Mouse (Mus musculus) cerebellum, postnatal 36 days (tissue): ENCODE results near the gene Bin2.
"Not testable (repeated sequence)": the region's sequence is repeated elsewhere in the genome, so short reads cannot be mapped to it uniquely, and the experiment has no call there.

ENCODE experiments used
- DNase-seq, 2 experiments: peaks; one replicate each; pipeline ENCODE4 v3.0.0; 2021 to 2022; ENCODE audit warnings: mixed read lengths in 2 of 2

Gene Bin2

DNA sequence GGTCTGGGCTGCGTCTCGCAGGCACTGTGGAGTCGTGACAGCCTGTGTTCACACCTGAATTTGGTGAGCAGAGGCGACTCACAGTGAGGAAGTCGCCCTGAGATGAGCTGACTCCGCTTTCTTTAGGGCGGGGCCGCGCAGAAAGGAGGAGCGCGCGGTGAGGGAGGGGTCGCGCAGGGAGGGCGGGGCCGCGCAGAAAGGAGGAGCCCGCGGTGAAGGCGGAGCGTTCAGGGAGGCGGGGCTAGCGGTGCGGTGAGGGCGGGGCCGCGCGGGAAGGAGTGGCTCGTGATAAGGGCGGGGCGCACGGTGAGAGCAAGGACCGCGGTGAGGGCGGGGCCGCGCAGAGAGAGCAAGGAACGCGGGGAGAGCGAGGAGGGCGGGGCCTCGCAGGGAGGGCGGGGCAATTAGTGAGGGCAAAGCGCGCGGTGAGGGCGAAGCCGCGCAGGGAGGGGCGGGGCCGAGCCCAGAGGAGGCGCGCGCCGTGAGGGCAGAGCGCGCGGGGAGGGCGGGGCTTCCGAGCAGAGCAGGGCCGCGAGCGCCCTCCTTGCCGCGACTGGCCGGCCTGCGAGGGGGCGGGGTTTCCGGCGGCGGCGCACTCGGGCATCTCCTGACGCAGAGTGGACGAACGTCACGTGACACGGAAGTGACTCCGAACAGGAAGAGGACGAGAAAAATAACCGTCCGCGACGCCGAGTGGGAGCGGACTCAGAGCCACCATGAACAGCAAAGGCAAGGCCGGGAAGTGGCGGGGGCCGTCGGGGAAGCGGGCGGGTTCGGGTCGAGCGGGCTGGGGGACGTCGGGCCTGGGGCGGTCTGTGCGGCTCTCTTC lies 54.1 kb downstream of the Bin2 start, which contains the start of gene Dazap2:
Dazap2 (plus strand) TSS at position 354 of the 829 bp plus-strand sequence.
- DNase-seq = peak; percentile 97 to 98

DNA sequence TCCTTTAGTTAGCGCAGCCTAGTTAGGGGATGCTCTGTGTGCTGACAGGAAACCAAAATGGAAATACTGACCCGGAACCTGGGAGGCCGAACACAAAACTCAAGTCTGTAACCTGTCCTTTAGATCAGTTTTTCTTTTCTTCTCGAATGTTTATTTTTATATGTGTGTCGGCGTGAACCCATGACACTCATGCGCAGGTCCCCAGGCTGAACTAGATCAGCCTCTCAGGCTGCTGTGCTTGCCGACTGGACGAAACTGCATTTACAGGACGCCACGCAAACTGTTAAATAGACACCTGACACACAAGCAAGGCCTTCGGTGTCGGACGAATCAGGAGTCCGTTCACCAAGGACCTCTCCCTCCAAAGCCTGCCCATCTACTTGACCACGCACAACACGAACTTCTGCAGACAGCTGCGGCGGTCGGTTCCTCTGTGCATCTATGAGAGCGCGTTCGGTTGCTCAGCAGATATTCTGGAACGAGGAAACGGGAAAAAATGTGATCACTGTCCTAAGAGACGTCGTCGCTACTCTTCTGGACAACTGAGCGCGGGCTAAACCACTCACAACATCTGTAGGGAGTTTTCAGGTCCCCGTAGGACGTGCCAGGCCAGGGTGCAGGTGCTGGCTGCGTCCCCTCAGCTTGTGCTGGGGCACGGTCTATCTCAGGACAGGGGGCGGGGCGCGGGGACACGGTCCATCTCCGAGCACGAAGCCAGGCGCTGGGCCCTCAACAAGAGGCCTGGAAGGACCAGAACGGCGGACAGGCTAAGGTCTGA lies 54.9 kb downstream of the Bin2 start:
- DNase-seq = no peak

DNA sequence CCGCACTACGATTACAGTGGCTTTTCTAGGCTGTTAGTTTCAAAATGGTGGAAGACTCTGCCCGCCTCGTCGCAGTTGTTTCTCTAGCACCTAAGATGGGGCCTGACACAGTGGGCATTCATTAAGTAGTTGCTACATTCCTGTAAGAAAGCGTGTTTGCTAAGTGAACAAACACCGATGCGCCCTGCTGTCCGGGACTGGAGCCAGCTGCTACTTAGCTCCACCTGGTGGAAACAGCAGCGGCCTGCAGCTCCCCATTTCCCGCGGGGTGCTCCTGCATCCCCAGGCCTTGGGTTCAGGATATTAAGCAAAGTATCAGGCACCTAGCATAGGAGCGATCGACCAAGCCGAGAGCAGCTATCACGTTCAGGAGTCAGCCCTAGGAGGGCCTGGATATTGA lies 55.8 kb downstream of the Bin2 start:
- peak; percentile 83 to 87 for DNase-seq

DNA sequence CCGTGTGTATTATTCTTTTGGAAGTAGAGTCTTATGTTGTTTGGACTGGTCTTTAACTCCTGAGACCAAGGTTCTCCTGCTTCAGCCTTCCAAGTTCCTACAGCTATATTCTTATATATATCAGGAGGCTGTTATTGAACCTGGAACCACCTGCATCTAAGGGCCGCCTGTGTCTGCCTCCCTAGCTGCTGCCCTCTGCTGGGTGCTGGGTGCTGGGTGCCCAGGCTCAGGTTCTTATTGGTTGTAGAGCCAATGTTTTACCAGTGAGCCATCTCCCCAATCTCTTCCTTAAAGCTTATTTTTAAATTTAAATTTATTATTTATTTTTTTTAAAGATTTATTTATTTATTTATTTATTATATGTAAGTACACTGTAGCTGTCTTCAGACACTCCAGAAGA lies 56.9 kb downstream of the Bin2 start:
- no peak for DNase-seq

DNA sequence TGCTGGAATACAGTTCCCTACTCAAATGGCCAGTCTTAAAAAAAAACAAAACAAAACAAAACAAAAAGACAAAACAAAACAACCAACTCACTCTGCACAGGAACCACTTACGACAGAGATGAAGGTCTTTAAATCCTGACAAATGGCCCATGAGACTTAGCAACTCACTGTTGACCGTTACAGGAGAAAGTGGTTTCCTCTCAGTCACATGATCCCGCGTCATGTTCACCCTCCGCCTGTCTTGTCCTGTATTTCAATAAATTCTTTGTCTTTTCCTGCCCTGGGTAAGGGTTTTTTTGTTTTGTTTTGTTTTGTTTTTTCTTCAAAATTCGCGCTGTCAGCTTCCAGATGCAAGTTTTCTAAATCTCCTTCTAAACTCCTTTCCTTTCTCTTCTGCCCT lies 57.4 kb downstream of the Bin2 start:
- no peak for DNase-seq

DNA sequence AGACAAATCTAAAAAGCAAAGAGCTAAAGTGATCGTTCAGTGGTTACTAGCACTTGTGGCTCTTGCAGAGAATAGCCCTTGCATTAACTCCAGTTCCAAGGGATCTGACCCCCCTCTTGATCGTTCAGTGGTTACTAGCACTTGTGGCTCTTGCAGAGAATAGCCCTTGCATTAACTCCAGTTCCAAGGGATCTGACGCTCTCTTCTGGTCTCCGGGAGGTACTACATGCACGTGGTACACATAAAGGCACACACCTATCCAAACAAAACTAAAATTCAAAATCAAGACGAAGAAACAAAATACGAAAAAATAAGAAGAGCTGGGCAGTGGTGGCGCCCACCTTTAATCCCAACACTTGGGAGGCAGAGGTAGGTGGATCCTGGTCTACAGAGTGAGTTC lies 62.7 kb downstream of the Bin2 start:
- not testable (repeated sequence) for DNase-seq

DNA sequence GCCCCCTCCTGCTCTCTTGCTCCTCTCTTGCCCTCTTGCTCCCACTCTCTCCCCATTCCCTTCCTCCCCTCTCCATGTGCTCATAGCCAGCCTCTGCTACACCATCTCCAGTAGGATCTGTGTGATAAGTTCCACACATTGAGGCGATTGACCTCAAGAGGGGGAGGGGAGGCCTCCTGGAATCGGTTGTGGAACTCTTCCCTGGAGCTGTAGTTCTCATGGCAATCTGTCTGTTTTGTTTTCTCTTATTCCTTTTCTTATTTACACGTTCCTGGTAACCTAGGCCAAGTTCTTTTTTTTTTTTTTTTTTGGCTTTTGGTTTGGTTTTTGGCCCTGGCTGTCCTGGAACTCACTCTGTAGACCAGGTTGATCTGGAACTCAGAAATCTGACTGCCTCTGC lies 67.7 kb downstream of the Bin2 start:
- no peak for DNase-seq

DNA sequence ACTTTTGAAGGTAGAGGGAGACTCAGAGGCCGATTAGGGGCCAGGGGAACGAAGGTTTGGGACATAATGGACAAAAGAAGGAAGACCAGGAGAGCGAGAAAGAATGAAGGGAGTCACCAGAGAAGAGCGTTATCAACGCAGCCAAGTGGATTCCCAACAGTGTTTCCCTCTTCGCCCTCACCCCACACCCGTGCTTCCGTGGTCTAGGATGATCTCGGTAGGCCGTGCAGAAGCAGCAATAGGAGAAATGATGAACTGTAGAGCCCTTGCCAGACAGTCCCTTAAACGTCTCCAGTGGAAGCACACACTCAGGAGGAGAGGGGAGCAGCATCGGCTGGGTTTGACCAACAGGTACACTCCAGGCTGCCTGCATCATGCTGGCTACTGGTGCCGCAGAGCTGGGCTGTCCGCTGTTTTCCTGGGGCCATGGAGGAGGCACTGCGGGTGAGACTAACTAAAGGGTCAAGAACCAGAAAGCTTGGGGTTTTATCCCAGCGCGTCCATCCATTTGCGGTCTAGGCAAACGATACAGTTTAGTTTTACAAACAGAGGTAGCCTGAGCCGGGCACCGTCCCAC lies 68.6 kb downstream of the Bin2 start:
- DNase-seq = no peak

DNA sequence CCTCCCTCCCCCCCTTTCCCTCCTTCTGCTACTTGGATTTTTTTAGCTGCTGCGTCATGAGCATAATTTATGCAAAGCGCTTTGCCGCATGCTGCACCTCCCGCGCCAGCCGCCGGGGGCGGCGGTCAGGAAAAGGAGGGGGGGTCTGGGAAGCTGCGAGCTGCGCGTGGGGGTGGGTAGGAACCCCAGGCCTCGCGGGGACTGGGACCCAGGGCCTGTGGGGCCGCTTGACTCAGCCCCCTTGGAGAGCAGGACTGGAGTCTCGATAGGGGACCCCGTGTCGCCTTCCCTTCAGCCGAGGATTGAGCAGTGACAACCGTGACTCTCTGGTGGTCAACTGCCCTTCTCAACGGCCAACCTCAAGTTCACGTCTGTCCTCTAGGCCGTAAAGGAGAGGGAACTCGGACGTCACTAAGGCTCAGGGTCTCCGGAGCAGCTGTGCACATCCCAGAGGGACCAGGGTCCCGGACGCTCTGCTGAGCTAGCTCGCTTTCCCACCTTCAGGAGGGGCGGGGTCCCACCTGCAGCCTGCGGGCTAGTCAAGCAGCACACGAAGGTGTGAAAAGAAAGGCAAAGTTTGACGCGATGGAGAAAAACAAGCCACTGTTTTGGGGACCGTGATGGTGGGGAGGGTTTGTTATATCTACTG lies 69.2 kb downstream of the Bin2 start:
- DNase-seq = peak in 1 of 2 experiments; percentile 72

DNA sequence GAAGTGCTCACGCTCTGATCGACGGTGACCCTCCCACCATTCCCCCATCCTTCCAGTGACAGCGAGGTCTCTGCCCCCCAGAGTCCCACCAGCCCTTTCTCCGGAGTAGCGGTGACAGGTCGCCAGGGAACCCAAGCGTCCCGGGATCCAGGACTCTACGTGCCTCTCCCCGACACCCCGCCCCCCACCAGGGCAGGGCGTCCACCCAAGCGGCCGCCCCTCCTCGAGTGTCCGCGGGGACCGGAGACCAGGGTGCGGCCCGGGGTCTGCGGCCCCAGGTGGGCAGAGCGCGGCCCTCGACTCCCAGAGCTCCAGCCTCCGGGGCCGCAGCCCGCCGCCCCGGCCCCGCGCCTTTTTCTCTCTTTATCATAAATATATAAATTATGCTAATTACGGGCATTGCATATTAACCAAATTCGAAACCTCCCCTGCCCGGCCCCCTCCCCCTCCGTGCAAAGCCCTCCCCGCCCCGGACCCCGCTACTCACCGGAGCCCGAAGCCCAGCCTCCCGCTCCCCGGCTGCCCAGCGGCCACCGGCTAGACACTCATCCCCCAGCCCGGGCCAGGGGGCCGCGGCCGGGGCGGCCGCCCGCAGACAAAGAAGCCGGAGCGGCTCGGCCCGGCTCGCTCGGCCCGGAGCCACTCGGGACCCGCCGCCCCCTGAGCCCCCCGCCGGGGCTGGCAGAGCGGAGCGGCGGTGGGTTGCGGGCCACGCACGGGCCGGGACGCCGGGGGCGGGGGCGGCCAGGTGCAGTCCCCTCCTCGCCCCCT lies 69.9 kb downstream of the Bin2 start, which contains the start of gene Pou6f1:
Pou6f1 (minus strand) TSS at position 709 of the 771 bp plus-strand sequence.
- peak; percentile 55 to 59 for DNase-seq

DNA sequence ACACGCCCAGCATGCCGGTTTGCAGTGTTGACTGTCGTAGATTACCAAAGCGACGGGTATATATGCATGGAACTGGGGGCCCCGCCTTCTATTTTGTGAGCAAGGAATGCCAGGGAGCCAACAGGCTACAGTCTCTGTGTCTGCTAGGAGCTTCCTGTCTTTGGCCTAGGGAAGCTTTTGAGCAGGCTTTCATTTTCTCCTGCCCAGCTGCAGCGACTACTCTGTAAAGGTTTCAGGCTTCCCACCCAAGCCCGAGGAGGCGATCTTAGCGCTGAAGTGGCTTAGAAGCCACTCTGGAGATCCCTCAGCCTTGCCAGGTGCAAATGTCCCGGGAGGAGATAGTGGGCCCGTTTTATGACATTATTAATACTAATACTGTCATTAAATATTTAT lies 70.5 kb downstream of the Bin2 start:
- peak; percentile 37 to 42 for DNase-seq

DNA sequence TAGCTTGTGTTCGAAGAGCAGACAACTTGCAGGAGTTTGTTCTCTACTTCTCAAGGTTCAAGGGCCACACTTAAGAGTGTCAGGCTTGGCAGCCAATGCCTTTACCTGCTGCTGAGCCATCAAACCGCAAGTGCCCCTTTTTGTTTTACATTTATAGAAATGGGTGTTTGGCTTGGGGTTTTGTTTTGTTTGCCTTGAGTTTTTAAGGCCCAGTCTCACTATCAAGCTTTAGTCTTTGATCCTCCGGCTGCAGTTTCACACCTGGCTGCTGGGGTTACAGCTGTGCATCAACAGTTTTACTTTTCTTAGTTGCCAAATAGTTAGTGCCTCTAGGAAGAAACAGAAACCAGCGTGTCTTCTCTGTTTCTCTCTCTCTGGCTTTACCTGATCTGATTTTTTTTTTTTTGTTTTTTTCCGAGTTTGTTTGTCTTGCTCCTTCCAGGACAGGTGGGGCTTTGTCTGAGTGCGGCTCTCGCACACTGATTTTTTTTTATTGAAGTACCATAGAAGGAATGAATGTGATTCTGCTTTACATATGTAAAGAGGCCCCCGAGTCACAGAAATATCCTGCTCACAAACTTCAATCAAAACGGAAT lies 71.0 kb downstream of the Bin2 start:
- DNase-seq = no peak

DNA sequence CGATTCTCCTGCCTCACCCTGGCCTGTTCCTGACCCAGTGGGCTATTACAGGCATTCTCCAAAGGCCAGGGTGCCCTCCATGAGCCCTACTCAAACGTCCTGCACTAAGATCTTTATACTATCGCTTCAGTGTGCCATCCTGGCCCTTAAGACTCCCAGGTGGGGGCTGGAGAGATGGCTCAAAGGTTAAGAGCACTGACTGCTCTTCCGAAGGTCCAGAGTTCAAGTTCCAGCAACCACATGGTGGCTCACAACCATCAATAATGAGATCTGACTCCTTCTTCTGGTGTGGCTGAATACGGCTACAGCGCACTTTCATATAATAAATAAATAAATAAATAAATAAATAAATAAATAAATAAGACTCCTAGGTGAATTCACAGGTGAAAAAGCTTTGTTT lies 76.5 kb downstream of the Bin2 start:
- DNase-seq = no peak
